Mouse (Mus musculus) brain, embryonic 14.5 days (tissue): ENCODE measurements around the gene Ptpro. TPM values are rescaled to one million over a fixed set of nuclear protein-coding genes. Genes with fewer than 3 reads are reported as not detected.
A peak's percentile ranks its signal among the peaks of the same experiment; 100 is the strongest.

Experiments
- DNase-seq: peaks from one replicate; pipeline ENCODE4 v3.0.0-alpha.2; 2011; ENCODE audit warnings: low read depth
- CTCF ChIP-seq: fragments of 200-500 bp; IDR thresholded peaks from 2 replicates; pipeline ENCODE4 v1.5.1; 2012; ENCODE audit warnings: inconsistent platforms, mild to moderate bottlenecking, moderate library complexity, borderline replicate concordance; ENCODE audit not compliant: insufficient read depth, insufficient read length; ENCODE audit errors: extremely low read depth
- POLR2A ChIP-seq: fragments of 200-500 bp; IDR thresholded peaks from 2 replicates; pipeline ENCODE4 v1.6.1; 2012; ENCODE audit warnings: mild to moderate bottlenecking, inconsistent platforms, borderline replicate concordance; ENCODE audit not compliant: poor library complexity, insufficient read depth, insufficient read length, severe bottlenecking; ENCODE audit errors: extremely low read depth
- polyA plus RNA-seq: library from polyadenylated mRNA; depleted of rRNA; stranded (reverse); fragments of >200 nt; gene quantifications from 2 replicates; pipeline ENCODE4 v1.2.3, GENCODE M21; 2012

The Ptpro gene
- polyA plus RNA-seq, 1 experiment: 60.3 TPM

- DNase-seq: no peak
- no peak for TF ChIP-seq POLR2A
- no peak for TF ChIP-seq CTCF
Observed at GRCm38 (mm10) chr6:137303824-137304223, 51.7 kb downstream of the Ptpro start.

DNA sequence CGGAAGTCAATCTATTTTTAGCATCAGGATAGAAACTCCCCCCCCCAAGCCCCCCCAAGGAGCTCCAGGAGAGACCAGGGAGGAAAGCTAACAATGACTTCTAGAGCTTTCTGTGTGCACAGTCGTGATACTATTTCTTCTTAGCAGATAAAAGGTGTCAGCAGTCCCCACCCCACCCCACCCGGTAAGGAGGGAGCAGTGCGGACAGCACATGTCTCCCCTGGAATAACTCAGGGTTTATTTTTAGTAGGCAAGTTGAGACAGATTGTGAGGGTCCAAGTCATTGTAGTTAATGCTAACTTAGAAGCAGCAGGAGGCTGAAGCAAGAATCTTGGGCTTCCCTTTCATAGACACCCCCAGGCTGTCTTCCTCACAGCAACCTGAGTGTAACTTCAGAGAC is 63.1 kb downstream of the Ptpro start:
- TF ChIP-seq CTCF: no peak
- TF ChIP-seq POLR2A: no peak
- DNase-seq: no peak

DNA sequence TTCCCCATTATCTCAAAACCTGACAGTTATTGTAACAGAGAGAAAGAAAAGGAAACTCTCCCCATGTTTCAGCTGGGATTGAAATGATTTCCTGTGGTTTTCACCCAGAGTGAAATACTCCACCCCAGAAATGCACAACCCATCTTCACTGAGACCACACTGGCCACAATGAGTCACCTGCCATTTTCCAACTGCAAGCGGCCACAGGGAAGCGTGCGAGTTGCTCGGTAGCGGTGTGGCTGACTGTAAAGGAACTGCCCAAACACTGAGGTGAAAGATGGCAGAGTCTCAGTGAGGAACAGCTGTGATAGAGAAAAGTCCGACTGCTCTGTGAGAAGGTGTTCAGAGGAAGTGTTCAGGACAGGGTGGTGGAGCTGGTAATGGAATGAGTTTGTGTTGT is 64.2 kb downstream of the Ptpro start:
- TF ChIP-seq CTCF (no peak), POLR2A (no peak)
- DNase-seq: no peak

GRCm38 (mm10) chr6:137317509-137317908 is 65.4 kb downstream of the Ptpro start:
- peak; percentile 51 for DNase-seq
- TF ChIP-seq POLR2A (no peak), CTCF (no peak)

GRCm38 (mm10) chr6:137318242-137318861 is 66.2 kb downstream of the Ptpro start:
- peak; percentile 46 for DNase-seq
- TF ChIP-seq POLR2A: no peak
- no peak for TF ChIP-seq CTCF

DNA sequence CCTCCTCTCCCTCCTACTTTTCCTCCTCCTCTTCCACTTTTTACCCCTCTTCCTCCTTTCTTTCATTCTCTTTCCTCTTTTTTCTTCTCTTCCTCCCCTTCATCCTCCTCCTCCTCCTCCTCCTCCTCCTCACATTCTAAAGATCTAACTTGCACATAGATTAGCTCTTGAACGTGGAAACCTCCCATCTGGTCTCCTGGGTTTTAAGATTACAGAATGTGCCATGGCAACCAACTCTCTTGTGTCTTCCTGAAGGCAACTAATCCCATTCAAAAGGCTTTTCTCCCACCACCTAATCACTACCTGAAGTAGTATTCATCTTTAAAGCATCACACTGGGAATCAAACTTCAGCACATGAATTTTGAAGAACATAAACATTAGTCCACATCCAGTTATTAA is 67.5 kb downstream of the Ptpro start:
- TF ChIP-seq CTCF (no peak), POLR2A (no peak)
- DNase-seq: no peak

DNA sequence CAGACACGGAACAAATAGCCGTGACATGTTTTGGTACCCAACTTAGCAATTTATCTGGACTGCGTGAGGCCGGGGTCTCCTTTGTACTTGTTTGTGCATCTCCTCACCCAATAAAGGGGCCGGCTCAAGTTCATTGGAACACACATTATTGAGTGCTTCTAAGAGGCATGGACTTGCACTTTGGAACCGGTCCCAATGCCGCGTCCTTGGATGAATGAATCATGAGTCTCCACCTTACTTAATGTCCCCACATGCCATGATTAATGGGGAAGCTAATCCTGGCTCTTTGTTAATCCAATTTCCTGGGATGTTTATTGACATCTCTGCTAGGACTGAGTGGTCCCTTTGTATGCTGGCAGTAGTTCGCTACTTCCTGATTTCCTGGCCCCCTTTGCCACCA is 75.6 kb downstream of the Ptpro start:
- TF ChIP-seq CTCF (no peak), POLR2A (no peak)
- DNase-seq: peak; percentile 83

- no peak for TF ChIP-seq POLR2A
- no peak for TF ChIP-seq CTCF
Observed at GRCm38 (mm10) chr6:137328228-137328627, 76.1 kb downstream of the Ptpro start.

DNA sequence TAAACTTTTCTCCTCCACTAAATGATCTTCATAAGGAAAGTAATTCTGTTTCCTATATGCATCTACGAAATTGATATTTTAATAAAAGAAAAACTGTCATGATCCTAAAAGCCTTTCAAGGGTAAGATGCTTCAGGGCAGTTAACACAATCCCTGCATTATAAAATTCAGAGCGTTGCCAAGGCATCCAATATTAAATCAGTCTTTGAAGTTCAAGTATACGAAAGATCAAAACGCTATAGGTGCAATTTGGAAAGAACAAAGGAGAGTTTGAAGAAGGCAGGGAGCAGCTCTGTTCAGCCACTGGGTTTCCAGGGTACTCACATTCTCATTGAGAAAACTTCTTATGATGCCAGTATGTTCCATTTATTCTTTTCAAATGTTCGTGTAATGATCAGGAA is 78.7 kb downstream of the Ptpro start:
- DNase-seq: peak; percentile 56
- no peak for TF ChIP-seq CTCF
- no peak for TF ChIP-seq POLR2A

More at GRCm38 (mm10) chr6:137328228-137328627, 76.1 kb downstream of the Ptpro start:
- no peak for DNase-seq

DNA sequence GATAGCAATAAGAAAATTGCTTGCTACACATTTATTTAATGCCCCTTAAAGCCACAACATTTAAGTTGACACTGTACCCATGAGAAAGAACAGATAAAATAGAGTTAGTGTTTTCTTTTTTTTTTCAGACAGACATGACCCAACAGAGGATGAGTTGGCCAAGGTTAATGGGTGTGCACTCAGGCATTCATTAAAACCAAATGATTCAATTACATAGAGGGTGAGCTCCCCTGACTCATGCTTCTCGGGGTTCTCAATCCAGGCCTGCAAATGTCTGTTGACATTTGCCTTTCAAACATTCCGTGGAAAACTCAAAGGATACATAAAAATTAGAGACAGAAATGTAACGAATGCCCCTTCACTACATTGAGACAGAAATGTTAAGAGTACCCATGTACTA is 79.7 kb downstream of the Ptpro start:
- no peak for TF ChIP-seq CTCF
- no peak for TF ChIP-seq POLR2A
- DNase-seq: no peak

DNA sequence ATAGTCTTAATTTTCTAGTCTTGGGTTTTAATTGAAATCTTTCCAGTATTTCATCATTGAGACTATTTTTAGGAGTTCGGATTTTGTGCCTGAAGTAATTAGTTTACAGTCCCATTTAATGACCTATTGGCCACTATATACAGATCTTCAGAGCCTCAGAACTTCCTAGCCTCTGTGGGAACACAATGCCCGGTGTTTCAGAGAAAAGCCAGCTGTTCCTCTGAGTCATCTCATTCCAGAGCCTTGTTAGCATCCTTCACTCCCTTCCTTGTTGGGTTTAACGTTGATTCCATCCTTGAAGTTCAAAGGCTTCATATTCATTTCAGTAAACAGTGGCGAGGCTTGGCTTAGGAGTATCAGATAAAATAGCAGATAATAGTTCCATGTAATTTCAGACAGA is 87.0 kb downstream of the Ptpro start:
- no peak for TF ChIP-seq CTCF
- TF ChIP-seq POLR2A: no peak
- no peak for DNase-seq

DNA sequence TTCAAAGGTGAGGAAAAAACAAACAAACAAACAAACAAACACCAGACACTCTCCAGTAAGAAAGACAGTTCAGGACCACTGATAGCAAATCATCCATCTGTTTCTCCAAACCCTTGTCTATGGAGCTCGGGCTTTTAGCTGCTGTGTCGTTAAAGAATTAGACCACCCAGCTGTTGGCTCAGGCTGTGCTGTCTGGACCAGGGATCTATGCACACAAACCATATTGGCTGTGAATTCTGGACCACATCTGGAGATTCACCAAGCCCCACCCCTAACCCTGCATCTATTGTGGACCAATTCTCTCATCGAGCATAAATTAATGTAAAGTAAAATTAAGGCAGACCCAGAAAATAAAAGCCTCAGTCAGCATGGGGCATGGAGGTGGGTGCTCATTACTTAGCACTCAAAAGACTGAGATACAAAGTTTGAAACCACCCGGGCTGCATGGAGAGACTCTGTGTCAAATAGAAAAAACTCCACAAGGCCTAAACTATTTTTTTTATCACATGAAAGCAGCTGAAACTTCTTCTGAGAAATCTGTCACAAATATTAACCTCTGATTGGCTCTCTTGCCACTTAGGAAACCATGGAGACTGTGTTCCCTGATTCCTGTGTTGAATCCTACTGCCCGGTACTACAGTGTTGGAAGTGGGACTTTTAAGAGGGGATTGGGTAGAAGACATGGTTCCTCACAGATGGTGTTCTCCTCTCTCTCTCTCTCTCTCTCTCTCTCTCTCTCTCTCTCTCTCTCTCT is 91.7 kb downstream of the Ptpro start:
- DNase-seq: no peak
- TF ChIP-seq POLR2A: no peak
- no peak for TF ChIP-seq CTCF
